Mouse (Mus musculus): ENCODE data around the gene Drd2.

GRCm38 (mm10) chr9:49450491-49450890 is 110.1 kb downstream of the Drd2 start:
- TF ChIP-seq POLR2A (IDR thresholded peaks at IDR 0.05; ENCODE audit: borderline replicate concordance, insufficient read depth, low read length) (no peak), CTCF (IDR thresholded peaks at IDR 0.05; ENCODE audit: borderline replicate concordance, insufficient read depth, low read depth, low read length) (no peak)
